Mouse (Mus musculus): Measurements from ENCODE around the gene Elavl1.

GRCm38 (mm10) chr8:4247241-4247640 is 78.0 kb downstream of the Elavl1 start:
- TF ChIP-seq CTCF (IDR thresholded peaks at IDR 0.05; ENCODE audit: extremely low read depth, insufficient read depth, insufficient read length, insufficient replicate concordance) (no peak), POLR2A (IDR thresholded peaks at IDR 0.05; ENCODE audit: low read depth, low read length) (no peak)

Data from spleen, adult 2 months (tissue).